Mouse (Mus musculus): ENCODE measurements at regions not wholly inside any gene's neighbourhood (a gene's known extent, or its start where the extent isn't known, plus 50 kb on each side); places are given as distances from the start of the nearest gene placed in this dataset.

DNA sequence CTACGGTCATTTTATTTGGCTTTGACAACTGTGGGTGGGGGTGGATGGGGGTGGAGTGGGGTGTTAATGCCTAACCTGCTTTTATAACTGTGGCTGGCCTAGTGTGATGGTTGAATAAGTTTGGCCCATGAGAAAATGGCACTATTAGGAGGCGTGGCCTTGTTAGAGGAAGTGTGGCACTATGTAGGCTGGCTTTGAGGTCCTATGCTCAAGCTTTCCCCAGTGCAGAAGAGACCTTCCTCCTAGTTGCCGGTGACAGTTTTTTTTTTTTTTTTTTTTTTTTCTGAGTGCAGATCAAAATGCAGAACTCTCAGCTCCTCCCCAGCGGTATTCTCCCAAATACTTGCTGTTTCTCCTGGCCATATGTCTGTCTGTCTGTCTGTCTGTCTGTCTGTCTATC is 404.6 kb upstream of the Smim15 start:
- TF ChIP-seq GATA1 (IDR thresholded peaks at IDR 0.05; ENCODE audit: low read length) = no peak

GRCm38 (mm10) chr13:107637269-107637668 is 407.0 kb upstream of the Smim15 start:
- TF ChIP-seq GATA1 (IDR thresholded peaks at IDR 0.05; ENCODE audit: low read length) = no peak

GRCm38 (mm10) chr13:107635114-107635513 is 409.1 kb upstream of the Smim15 start:
- TF ChIP-seq GATA1 (IDR thresholded peaks at IDR 0.05; ENCODE audit: low read length) = no peak

DNA sequence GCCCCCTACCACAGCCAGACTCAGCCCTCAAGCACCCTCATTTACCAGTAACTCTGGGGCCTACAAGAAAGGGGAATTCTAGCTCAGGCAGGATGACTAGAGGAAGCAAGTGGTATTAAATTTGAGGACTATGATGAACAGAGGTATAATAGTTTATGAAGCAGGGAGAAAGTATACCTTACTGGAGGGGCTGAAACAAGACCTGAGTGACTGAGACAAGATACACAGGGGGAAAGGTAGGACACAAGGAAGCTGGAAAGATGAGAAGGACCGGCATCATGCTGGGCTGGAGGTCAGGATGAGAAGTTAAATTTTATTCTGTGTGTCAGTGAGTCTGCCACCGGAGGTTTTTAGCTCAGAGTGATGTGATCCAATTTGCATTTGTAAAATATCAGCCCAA is 417.2 kb upstream of the Smim15 start:
- TF ChIP-seq GATA1 (IDR thresholded peaks at IDR 0.05; ENCODE audit: low read length) = no peak

DNA sequence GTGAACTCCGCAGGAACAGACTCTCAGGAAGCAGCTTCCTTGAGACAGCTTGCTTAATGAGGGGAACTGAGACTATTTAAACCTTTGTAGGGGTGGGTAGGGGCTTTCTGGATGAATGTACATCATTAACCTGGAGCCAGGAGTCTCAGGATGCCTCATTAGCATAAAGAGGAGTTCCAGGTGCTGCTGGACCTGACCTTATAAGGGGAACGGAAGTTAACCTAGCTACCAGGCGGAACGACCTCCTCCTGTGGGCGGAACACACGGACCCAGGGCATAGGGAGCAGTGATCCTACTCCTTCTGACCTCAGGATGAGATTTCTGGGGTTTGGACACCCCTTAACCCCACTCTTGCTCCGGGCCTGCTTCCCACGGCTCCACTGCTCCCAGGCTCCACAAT is 417.6 kb upstream of the Smim15 start:
- TF ChIP-seq GATA1 (IDR thresholded peaks at IDR 0.05; ENCODE audit: low read length) = no peak

- TF ChIP-seq GATA1 (IDR thresholded peaks at IDR 0.05; ENCODE audit: low read length) = no peak
Measured at GRCm38 (mm10) chr13:107621337-107621736, 422.9 kb upstream of the Smim15 start.

DNA sequence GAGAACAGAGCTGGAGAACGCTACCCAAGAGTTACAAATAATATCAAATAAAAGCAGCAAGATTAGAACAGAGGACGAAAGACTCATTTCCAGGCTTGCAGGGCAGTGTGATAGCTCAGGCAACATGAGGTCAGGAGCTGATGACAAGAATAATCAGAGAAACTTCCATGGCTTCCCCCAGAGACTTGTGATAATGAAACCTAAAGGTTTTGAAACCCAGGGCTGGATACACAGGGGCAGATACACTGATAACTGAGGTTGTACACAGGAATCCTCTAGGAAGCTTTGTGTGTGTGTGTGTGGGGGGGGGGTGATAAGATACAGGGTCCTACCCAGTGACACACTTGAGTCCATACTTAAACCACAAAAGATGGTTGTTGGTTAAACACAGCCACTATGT is 423.4 kb upstream of the Smim15 start:
- no peak for TF ChIP-seq GATA1 (IDR thresholded peaks at IDR 0.05; ENCODE audit: low read length)

DNA sequence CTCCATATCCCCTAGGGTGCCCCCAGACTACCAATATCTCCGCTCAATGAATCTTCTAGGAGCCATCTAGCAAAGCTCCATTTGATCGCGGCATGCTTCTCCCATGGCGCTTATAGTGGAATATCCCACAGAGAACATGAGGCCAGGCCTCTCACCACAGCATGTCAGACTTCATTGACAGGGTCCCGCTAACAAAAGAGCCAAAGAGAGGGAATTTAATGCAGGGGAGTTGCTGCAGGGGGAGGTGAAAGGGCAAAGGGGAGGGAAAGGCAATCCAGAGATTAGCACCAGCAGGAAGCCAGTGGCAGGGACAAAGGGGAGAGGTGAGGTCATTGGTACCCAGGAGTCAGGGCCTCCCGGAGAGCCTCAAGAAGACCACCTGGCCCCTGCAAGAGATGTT is 424.0 kb upstream of the Smim15 start:
- TF ChIP-seq GATA1 (IDR thresholded peaks at IDR 0.05; ENCODE audit: low read length) = no peak

DNA sequence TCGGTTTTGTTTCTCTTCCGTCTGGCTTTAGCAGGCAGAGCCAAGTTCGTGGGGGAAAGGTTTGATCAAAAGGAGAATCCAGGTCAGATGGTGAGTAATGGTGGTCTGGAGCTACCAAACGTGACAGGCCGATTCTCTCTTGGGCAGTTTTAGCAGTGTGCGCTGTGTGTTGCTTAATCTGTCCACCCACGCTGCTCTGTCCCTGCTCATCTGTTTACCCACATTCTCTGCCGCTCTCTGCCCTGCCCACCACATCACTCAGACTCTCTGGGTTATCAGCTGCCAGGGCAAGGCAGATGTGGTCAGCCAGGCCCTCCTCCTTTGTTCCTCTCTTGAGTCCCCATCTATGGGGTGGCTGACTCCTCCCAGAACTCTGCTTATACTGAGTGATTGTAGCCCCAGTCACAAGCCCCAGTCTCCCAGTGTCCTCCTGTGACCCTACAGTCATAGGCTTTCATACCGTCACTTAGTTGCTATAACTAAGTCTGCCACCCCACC is 424.8 kb upstream of the Smim15 start:
- peak; percentile 62 for TF ChIP-seq GATA1 (IDR thresholded peaks at IDR 0.05; ENCODE audit: low read length)

DNA sequence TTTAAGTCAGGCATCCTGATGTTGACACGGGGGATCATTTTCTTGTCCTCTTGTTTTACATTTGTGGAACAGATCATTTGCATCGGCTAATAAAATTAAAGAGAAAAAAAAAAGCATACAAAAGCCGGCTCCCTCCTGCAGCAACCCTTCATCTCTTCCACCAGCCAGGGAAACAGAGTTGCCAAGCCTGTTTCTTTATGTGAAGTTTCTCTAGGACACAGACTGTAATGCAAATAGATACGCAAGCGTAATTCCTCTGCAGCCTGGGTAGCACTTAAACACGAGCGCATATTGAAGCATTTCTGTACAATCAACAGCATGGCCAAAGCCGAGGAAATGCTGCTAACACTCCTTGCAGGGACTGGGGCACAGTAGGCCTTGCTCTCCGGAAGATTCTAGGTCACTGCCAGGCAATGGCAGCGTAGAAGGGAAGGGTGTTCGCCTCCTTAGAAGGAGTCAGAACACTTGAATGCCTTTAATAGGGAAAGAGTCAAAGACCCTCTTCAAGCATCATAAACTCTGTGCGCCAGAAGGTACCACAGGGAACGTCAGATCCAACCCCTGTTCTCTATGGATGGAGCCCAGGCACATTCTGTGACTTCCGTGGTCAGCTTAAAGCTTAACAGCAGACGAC is 425.3 kb upstream of the Smim15 start:
- TF ChIP-seq GATA1 (IDR thresholded peaks at IDR 0.05; ENCODE audit: low read length) = no peak

GRCm38 (mm10) chr13:107618369-107618771 is 425.9 kb upstream of the Smim15 start:
- no peak for TF ChIP-seq GATA1 (IDR thresholded peaks at IDR 0.05; ENCODE audit: low read length)

- no peak for TF ChIP-seq GATA1 (IDR thresholded peaks at IDR 0.05; ENCODE audit: low read length)
Measured at GRCm38 (mm10) chr13:107617582-107617981, 426.7 kb upstream of the Smim15 start.

DNA sequence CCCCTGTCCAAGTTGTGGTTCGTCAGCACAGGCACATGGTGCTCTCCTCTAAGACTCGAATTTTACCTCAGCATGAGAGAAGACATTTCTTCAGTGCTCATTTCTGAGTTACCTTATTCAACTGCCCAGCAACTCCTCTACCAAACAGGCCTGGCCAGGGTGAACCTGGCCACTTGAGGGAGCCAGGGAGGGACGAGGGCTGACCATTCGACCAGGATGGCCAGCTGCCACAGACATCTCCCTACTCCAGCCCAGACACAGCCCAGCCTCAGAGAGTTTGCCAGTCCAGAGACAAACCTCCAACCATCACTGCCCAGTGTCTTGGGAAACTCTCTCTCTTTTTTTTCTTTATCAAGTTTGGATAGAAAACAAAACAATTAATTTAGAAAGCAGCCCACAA is 427.5 kb upstream of the Smim15 start:
- TF ChIP-seq GATA1 (IDR thresholded peaks at IDR 0.05; ENCODE audit: low read length) = no peak

- TF ChIP-seq GATA1 (IDR thresholded peaks at IDR 0.05; ENCODE audit: low read length) = no peak
Measured at GRCm38 (mm10) chr13:107608996-107609503, 435.2 kb upstream of the Smim15 start.

DNA sequence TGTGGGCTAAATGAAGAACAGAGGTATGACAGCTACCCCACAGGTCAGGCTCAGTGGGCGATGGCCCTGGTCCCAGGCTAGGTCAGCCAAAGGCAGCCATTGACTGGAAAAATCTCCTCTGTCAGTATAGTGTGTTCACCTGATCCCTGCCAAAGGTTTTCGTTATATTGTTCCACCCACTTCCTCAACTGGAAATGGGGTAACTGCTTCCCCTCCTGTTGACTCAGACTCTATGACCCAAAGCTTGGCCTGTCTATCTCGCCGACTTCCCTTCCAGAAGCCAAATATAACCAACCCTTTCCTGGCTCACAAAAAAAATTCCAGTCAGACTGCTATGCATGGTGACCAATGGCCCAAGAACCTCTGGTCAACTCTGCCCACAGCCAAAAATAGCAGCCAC is 437.0 kb upstream of the Smim15 start:
- TF ChIP-seq GATA1 (IDR thresholded peaks at IDR 0.05; ENCODE audit: low read length) = no peak

GRCm38 (mm10) chr13:107602149-107602548 is 442.1 kb upstream of the Smim15 start:
- no peak for TF ChIP-seq GATA1 (IDR thresholded peaks at IDR 0.05; ENCODE audit: low read length)

DNA sequence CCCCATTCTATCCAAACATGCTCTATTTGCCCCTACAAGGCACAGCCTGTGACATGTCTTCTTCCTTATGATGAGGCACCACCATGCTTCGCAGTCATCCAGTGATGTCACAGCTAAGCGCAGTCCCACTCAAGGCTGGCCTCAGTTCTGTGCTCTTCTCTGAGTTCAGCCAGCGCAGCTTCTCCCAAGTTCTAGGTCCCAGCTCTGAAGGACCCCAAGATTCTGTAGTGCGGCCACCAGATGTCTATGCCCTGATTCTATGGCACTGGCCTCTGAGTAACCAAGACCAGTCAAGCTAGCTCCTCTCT is 443.2 kb upstream of the Smim15 start:
- no peak for TF ChIP-seq GATA1 (IDR thresholded peaks at IDR 0.05; ENCODE audit: low read length)
